9 mouse cellular contexts compared by ENCODE assay signal in genomic region chr17:47450880-47451565, GRCm38 (mm10). TPM values are rescaled to one million over a fixed set of nuclear protein-coding genes. Genes with fewer than 3 reads are reported as not detected.
A peak's percentile ranks its signal among the peaks of the same experiment; 100 is the strongest.
DNase-seq lines count a peak whose midpoint lies in the region; ATAC-seq and TF ChIP-seq lines count a peak whose summit lies in the region.
"Had no signal": no experiment of that assay in that cellular context is flagged by ENCODE, and none has a peak within 500 bp of the region (broad histone marks: within the 10 kb centered on the region; RNA-seq: fewer than 3 reads in every experiment).

No protein-coding gene starts in this region.

- no peaks in the 10 kb centered on the region for H3K9me3 ChIP-seq in intestine, embryonic 14.5 days (ENCODE audit: control insufficient read depth, low read length)
- no peaks in the 10 kb centered on the region for H3K9me3 ChIP-seq in intestine, postnatal 0 days (ENCODE audit: control insufficient read depth)
- H3K9me3 ChIP-seq in stomach, embryonic 14.5 days (ENCODE audit: control insufficient read depth, low read depth, low read length) = no peaks in the 10 kb centered on the region
- no peaks in the 10 kb centered on the region for H3K9me3 ChIP-seq in midbrain, embryonic 14.5 days (ENCODE audit: control insufficient read depth, low read length)
- H3K9me3 ChIP-seq: liver, embryonic 15.5 days had no signal

- H3K4me2 ChIP-seq in intestine, embryonic 14.5 days (ENCODE audit: low read length) = no peak overlapping the region
- H3K4me2 ChIP-seq in intestine, postnatal 0 days (replicated peaks; ENCODE audit: low read depth) = no peak overlapping the region
- no peak overlapping the region for H3K4me2 ChIP-seq in stomach, embryonic 14.5 days (replicated peaks; ENCODE audit: low read depth, low read length)
- no peak overlapping the region for H3K4me2 ChIP-seq in midbrain, embryonic 14.5 days (ENCODE audit: low read length)
- H3K4me2 ChIP-seq: liver, embryonic 15.5 days had no signal

- no peak for DNase-seq in intestine, embryonic 14.5 days (ENCODE audit: low spot score)
- DNase-seq in fat pad, adult 2 months (ENCODE audit: extremely low read depth, low read depth, low spot score) = peak; percentile 86
- peak; percentile 59 to 60 for DNase-seq in kidney, postnatal 36 days
- no peak for DNase-seq in midbrain, embryonic 14.5 days
- no peak for DNase-seq in cerebellum, adult 2 months
- DNase-seq in layer of hippocampus, adult 9-11 months = no peak

- no peak for TF ChIP-seq POLR2A in cerebellum, adult 2 months (IDR thresholded peaks at IDR 0.05; ENCODE audit: borderline replicate concordance, insufficient read depth, low read length)

- 0 out of 2 replicates have a peak, but pooled peaks have one; percentile 24 for ATAC-seq in intestine, embryonic 14.5 days (replicated peaks; ENCODE audit: low FRiP score, low TSS enrichment, low read depth)
- ATAC-seq in intestine, postnatal 0 days = no peak
- ATAC-seq in stomach, embryonic 14.5 days (ENCODE audit: insufficient number of reproducible peaks, insufficient read depth, low FRiP score, low read depth) = peak; percentile 79
- no peak for ATAC-seq in midbrain, embryonic 14.5 days (ENCODE audit: low FRiP score, low TSS enrichment)

- TF ChIP-seq CTCF in intestine, postnatal 0 days (IDR thresholded peaks at IDR 0.05; ENCODE audit: low read depth) = no peak
- TF ChIP-seq CTCF in cerebellum, adult 2 months (IDR thresholded peaks at IDR 0.05; ENCODE audit: borderline replicate concordance, insufficient read depth, low read depth, low read length) = no peak

- no peaks in the 10 kb centered on the region for H3K36me3 ChIP-seq in intestine, embryonic 14.5 days (ENCODE audit: control insufficient read depth, insufficient read depth, low read length)
- peaks cover 9% of the 10 kb centered on the region; the same call in 1 of the 2 replicates for H3K36me3 ChIP-seq in intestine, postnatal 0 days (ENCODE audit: control insufficient read depth, insufficient read depth)
- H3K36me3 ChIP-seq in stomach, embryonic 14.5 days (ENCODE audit: control insufficient read depth, insufficient read depth, low read length) = no peaks in the 10 kb centered on the region
- H3K36me3 ChIP-seq in midbrain, embryonic 14.5 days (ENCODE audit: control insufficient read depth, insufficient read depth, low read length) = no peaks in the 10 kb centered on the region
- H3K36me3 ChIP-seq: liver, embryonic 15.5 days had no signal

- H3K4me3 ChIP-seq in intestine, embryonic 14.5 days (ENCODE audit: low read depth, low read length) = no peak overlapping the region
- no peak overlapping the region for H3K4me3 ChIP-seq in intestine, postnatal 0 days (ENCODE audit: low read depth, low read length)
- H3K4me3 ChIP-seq in stomach, embryonic 14.5 days (ENCODE audit: low read depth, low read length) = no peak overlapping the region
- H3K4me3 ChIP-seq in midbrain, embryonic 14.5 days (replicated peaks; ENCODE audit: low read depth, low read length) = no peak overlapping the region
- no peak overlapping the region for H3K4me3 ChIP-seq in cerebellum, adult 2 months (replicated peaks; ENCODE audit: insufficient read depth, low read depth, low read length)
- H3K4me3 ChIP-seq: liver, embryonic 15.5 days had no signal

- H3K9ac ChIP-seq in intestine, embryonic 14.5 days (ENCODE audit: low read length) = no peak overlapping the region
- no peak overlapping the region for H3K9ac ChIP-seq in intestine, postnatal 0 days (ENCODE audit: low read depth, low read length)
- no peak overlapping the region for H3K9ac ChIP-seq in stomach, embryonic 14.5 days (replicated peaks; ENCODE audit: low read depth, low read length)
- no peak overlapping the region for H3K9ac ChIP-seq in midbrain, embryonic 14.5 days (replicated peaks; ENCODE audit: low read length)
- H3K9ac ChIP-seq: liver, embryonic 15.5 days had no signal

- peaks cover 30% of the 10 kb centered on the region for H3K4me1 ChIP-seq in intestine, embryonic 14.5 days (replicated peaks; ENCODE audit: control insufficient read depth, insufficient read depth, low read length)
- H3K4me1 ChIP-seq in intestine, postnatal 0 days (replicated peaks; ENCODE audit: control insufficient read depth, insufficient read depth, low read length) = peaks cover 27% of the 10 kb centered on the region; the same call in 1 of the 2 replicates
- H3K4me1 ChIP-seq in stomach, embryonic 14.5 days (ENCODE audit: control insufficient read depth, insufficient read depth, low read length) = peaks cover 41% of the 10 kb centered on the region
- H3K4me1 ChIP-seq in midbrain, embryonic 14.5 days (ENCODE audit: control insufficient read depth, insufficient read depth, low read length) = no peaks in the 10 kb centered on the region
- H3K4me1 ChIP-seq in cerebellum, adult 2 months (ENCODE audit: control insufficient read depth, insufficient read depth, low read length) = no peaks in the 10 kb centered on the region

- no peaks in the 10 kb centered on the region for H3K27me3 ChIP-seq in intestine, embryonic 14.5 days (replicated peaks; ENCODE audit: control insufficient read depth, insufficient read depth, low read length)
- H3K27me3 ChIP-seq in intestine, postnatal 0 days (replicated peaks; ENCODE audit: control insufficient read depth, insufficient read depth, low read length) = no peaks in the 10 kb centered on the region
- H3K27me3 ChIP-seq in stomach, embryonic 14.5 days (ENCODE audit: control insufficient read depth, insufficient read depth, low read length) = no peaks in the 10 kb centered on the region
- H3K27me3 ChIP-seq in midbrain, embryonic 14.5 days (ENCODE audit: control insufficient read depth, insufficient read depth, low read length) = no peaks in the 10 kb centered on the region
- no peaks in the 10 kb centered on the region for H3K27me3 ChIP-seq in cerebellum, adult 2 months (ENCODE audit: control insufficient read depth, insufficient read depth, low read length)
- H3K27me3 ChIP-seq: liver, embryonic 15.5 days had no signal

- no peak overlapping the region for H3K27ac ChIP-seq in intestine, embryonic 14.5 days (ENCODE audit: low read depth)
- H3K27ac ChIP-seq in intestine, postnatal 0 days (ENCODE audit: low read depth, low read length) = no peak overlapping the region
- H3K27ac ChIP-seq in stomach, embryonic 14.5 days (ENCODE audit: low read length) = peak overlapping the region; percentile 55; the same call in 1 of the 2 replicates
- no peak overlapping the region for H3K27ac ChIP-seq in midbrain, embryonic 14.5 days (replicated peaks; ENCODE audit: low read depth, low read length)
- no peak overlapping the region for H3K27ac ChIP-seq in cerebellum, adult 2 months (ENCODE audit: insufficient read depth, low read length)
- H3K27ac ChIP-seq: liver, embryonic 15.5 days had no signal

- WGBS in intestine, embryonic 14.5 days = 64% methylated on average over 12 of the region's 12 CpGs
- 48% methylated on average over 12 of the region's 12 CpGs for WGBS in intestine, postnatal 0 days
- 54% methylated on average over 12 of the region's 12 CpGs for WGBS in stomach, embryonic 14.5 days
- WGBS in midbrain, embryonic 14.5 days = 77% methylated on average over 12 of the region's 12 CpGs
- 70% methylated on average over 12 of the region's 12 CpGs for WGBS in cerebellum, adult 2 months

RNA-seq across cellular contexts. Expression of gene 1700001C19Rik, which starts 13.8 kb away (rescaled TPM):
- 0.22 and 0.24 TPM in 2 replicates for polyA plus RNA-seq in intestine, embryonic 14.5 days (2014; fragmentation: Nextera tagmentation; extraction: Ambion mirVana)
- 0.35 and 0.77 TPM in 2 replicates for polyA plus RNA-seq in intestine, postnatal 0 days (2015; fragmentation: Nextera tagmentation; extraction: Ambion mirVana)
- 0.31 and 0.58 TPM in 2 replicates for polyA plus RNA-seq in stomach, embryonic 14.5 days (2014; fragmentation: Nextera tagmentation; extraction: Ambion mirVana)
- polyA plus RNA-seq in midbrain, embryonic 14.5 days (2014; fragmentation: Nextera tagmentation; extraction: Ambion mirVana) = 0.72 and 0.76 TPM in 2 replicates
- polyA plus RNA-seq in cerebellum, adult 2 months (2012; rRNA removed) = 0.19 and 0.25 TPM in 2 replicates

RNA-seq across cellular contexts. Expression of gene AI661453, which starts 14.6 kb away (rescaled TPM):
- 3.4 and 4.4 TPM in 2 replicates for polyA plus RNA-seq in intestine, embryonic 14.5 days (2014; fragmentation: Nextera tagmentation; extraction: Ambion mirVana)
- polyA plus RNA-seq in intestine, postnatal 0 days (2015; fragmentation: Nextera tagmentation; extraction: Ambion mirVana) = 6.1 and 7.7 TPM in 2 replicates
- polyA plus RNA-seq in stomach, embryonic 14.5 days (2014; fragmentation: Nextera tagmentation; extraction: Ambion mirVana) = 4.7 and 4.8 TPM in 2 replicates
- polyA plus RNA-seq in midbrain, embryonic 14.5 days (2014; fragmentation: Nextera tagmentation; extraction: Ambion mirVana) = 0.05 and 0.15 TPM in 2 replicates
- 0.11 and 0.13 TPM in 2 replicates for polyA plus RNA-seq in cerebellum, adult 2 months (2012; rRNA removed)

RNA-seq across cellular contexts. Expression of gene Guca1a, which starts 50.6 kb away (rescaled TPM):
- 2.5 and 3.1 TPM in 2 replicates for polyA plus RNA-seq in intestine, embryonic 14.5 days (2014; fragmentation: Nextera tagmentation; extraction: Ambion mirVana)
- 2.7 and 3.3 TPM in 2 replicates for polyA plus RNA-seq in intestine, postnatal 0 days (2015; fragmentation: Nextera tagmentation; extraction: Ambion mirVana)
- 2.7 and 6.0 TPM in 2 replicates for polyA plus RNA-seq in stomach, embryonic 14.5 days (2014; fragmentation: Nextera tagmentation; extraction: Ambion mirVana)
- polyA plus RNA-seq in midbrain, embryonic 14.5 days (2014; fragmentation: Nextera tagmentation; extraction: Ambion mirVana) = 0.26 and 0.50 TPM in 2 replicates
- 0.21 and 0.25 TPM in 2 replicates for polyA plus RNA-seq in cerebellum, adult 2 months (2012; rRNA removed)

RNA-seq across cellular contexts. Expression of gene Taf8, which starts 51.1 kb away (rescaled TPM):
- 21.5 and 25.0 TPM in 2 replicates for polyA plus RNA-seq in intestine, embryonic 14.5 days (2014; fragmentation: Nextera tagmentation; extraction: Ambion mirVana)
- 8.3 and 9.2 TPM in 2 replicates for polyA plus RNA-seq in intestine, postnatal 0 days (2015; fragmentation: Nextera tagmentation; extraction: Ambion mirVana)
- 24.5 and 27.3 TPM in 2 replicates for polyA plus RNA-seq in stomach, embryonic 14.5 days (2014; fragmentation: Nextera tagmentation; extraction: Ambion mirVana)
- 17.4 and 19.2 TPM in 2 replicates for polyA plus RNA-seq in midbrain, embryonic 14.5 days (2014; fragmentation: Nextera tagmentation; extraction: Ambion mirVana)
- 30.7 and 32.0 TPM in 2 replicates for polyA plus RNA-seq in cerebellum, adult 2 months (2012; rRNA removed)

RNA-seq across cellular contexts. Expression of gene Ccnd3, which starts 53.8 kb away (rescaled TPM):
- 450 and 457 TPM in 2 replicates for polyA plus RNA-seq in intestine, embryonic 14.5 days (2014; fragmentation: Nextera tagmentation; extraction: Ambion mirVana)
- polyA plus RNA-seq in intestine, postnatal 0 days (2015; fragmentation: Nextera tagmentation; extraction: Ambion mirVana) = 175 and 180 TPM in 2 replicates
- polyA plus RNA-seq in stomach, embryonic 14.5 days (2014; fragmentation: Nextera tagmentation; extraction: Ambion mirVana) = 425 and 428 TPM in 2 replicates
- 56.4 and 67.3 TPM in 2 replicates for polyA plus RNA-seq in midbrain, embryonic 14.5 days (2014; fragmentation: Nextera tagmentation; extraction: Ambion mirVana)
- polyA plus RNA-seq in cerebellum, adult 2 months (2012; rRNA removed) = 50.5 and 57.3 TPM in 2 replicates

Comparison
In these comparisons a context has a peak if more than half of its experiments do, and no peak if none do; other contexts are left out.
1. ATAC-seq: peak in intestine, embryonic 14.5 days (single experiment) and stomach, embryonic 14.5 days (single experiment); none in intestine, postnatal 0 days (single experiment) and midbrain, embryonic 14.5 days (single experiment).
2. DNase-seq: peak in fat pad, adult 2 months (single experiment) and kidney, postnatal 36 days (2 of 2); none in intestine, embryonic 14.5 days (single experiment), midbrain, embryonic 14.5 days (single experiment), cerebellum, adult 2 months (0 of 2) and layer of hippocampus, adult 9-11 months (single experiment).